Mouse (Mus musculus): Measurements from ENCODE around the gene Tas1r2. TPM values are rescaled to one million over a fixed set of nuclear protein-coding genes. Genes with fewer than 3 reads are reported as not detected.

Tas1r2 gene
- total RNA-seq, 4 experiments from 2014 or later = not detected

DNA sequence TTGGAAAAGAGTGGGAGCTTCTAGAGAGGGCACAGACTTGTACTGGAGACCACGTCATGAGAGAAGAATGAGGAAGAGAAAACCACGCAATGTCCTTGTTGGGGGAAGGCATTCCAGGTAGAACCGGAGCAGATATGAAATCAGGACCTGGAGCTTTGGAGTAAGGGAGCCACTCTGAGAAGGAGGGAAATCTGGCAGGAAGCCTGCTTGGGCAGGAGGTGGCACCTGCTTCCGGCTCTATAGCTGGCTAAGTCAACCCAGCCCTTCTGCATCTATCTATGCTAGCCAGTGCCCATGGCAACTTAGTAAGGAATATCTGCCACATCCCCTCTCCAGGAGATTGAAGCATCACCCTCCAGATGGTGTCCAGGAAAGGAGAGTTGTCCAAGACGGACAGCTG lies 52.6 kb downstream of the Tas1r2 start:
- DNase-seq (ENCODE audit: low spot score in 2 of 2) = no peak

DNA sequence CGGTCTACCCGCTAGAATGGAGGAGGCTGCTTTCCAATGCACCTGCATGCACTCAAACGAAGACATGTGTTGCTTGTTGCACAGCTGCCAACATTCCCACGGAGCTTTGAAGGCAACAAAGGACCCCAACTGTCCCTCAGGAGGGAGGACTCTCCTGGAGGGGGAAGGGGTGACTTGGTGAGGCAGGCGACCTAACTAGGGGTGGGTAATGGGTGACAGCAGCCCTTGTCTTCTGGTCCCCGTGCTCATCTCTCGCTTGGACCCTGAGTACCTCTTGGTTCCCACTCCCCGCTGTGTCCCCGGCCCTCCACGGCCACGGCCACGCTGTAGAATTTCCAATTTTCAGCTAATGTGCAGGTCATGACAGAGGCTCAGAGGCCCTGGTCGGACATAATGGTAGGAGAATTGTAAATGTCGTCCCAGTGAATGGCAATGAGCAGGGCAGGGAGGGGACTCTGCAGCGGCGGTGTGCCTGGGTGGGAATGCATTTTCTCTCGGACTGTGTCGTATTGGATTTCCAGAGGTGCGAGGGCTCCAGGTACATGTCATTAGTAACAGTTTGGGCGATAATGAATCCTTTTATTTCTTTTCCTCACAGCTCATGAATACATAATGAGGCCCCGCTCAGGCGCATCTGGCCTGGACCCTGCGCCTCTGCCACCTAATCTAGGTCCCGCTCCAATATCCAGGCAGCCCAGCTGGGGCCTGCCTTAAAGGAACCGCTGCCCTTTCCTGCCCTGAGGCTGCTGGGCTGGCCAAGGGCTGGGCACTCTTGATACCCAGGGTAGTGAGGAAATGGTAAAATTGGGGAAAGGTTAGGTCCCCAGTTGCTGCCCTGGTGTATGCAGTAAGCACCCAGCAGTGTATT lies 57.4 kb downstream of the Tas1r2 start:
- no peak for DNase-seq (ENCODE audit: low spot score in 2 of 2)

DNA sequence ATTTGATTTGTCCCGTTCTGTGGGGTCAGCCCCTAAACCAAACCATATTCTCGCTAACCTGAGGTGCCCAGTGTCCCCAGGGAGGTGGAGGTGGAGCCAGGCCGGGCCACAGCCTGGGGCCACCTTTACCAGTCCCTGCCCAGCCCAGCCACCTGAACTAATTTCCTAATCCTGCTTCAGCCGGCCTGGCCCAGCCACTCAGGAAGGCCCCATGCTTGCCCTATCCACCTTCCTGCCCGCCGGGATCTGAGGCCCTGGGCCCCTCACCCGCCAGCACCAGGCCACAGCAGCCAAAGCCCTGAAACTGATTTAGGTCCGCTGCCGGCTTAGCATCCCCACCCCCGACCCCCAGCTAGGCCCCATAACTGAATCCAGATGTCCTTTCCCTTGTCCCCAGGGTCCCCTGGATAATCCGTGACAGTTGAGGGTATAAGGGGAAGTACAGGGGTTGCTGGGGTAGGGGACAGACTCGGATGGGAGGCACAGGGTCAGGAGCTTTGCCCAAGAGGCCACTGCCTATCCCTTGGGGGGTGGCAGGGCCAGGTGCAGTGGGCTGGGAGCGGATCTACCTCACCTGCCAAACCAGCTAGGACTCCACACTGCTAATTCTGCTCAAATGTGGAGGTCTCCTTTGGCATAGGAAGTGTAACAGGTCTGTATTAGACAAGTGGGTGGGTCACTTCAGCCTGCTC lies 62.0 kb downstream of the Tas1r2 start:
- no peak for DNase-seq (ENCODE audit: low spot score in 2 of 2)

DNA sequence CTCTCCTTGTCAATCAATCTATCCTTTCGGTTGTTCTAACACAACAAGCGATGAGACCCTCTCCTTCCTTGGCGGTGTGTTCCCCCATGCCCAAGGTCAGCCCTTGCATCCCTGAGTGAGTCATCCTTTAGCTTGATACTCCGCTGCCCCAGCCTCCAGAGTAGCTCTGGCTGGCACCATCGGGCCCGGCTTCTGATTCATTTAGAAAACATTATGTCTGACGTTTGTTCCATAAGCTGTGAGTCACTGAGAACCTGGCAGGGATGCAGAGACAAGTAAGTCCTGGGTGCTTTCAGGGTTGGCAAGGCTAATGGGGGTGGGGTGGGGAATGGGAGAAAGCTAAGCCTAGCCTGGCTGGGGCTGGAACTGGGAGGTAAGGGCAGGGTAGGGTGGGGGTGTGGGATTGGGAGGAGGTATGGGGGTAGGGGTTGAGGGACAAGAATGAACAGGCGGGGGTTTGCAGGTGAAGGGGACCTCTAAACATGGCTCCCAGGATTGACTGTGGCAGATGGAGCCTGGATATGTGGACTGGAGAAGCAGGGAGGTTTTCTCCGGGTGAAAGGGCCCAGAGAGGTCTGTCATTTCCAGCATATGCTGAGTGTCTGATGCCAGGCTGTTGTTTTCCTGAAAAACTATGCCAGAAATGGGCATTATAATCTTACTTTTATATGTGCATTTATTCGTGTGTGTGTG lies 63.3 kb downstream of the Tas1r2 start:
- no peak for DNase-seq (ENCODE audit: low spot score in 2 of 2)

DNA sequence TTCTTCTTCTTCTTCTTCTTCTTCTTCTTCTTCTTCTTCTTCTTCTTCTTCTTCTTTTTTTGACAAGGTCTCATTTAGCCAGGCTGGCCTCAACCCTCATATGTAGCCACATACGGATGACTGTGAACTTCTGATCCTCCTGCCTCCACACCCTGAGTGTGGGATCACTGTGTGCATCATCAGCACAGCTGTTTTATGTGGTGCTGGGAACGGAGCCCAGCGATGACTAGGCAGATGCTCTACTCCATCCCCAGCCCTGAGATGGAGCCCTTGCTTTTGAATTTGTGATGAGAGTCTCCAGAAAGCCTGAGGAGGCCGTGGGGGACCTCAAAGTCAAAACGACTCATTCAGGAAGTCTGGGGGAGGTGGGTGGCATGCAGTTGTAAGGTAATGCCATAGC lies 65.6 kb downstream of the Tas1r2 start:
- no peak for DNase-seq (ENCODE audit: low spot score in 2 of 2)

Small RNA genes lying within 50 kb of the gene (microRNA-seq; reads per million reads assigned to microRNA genes)
- not detected for gene Mir7020

Other genes with a start within 250 kb of the Tas1r2 start
- 1 to 10 TPM; 1.2 to 1.9 (median 1.7) TPM for gene Iffo2, start 123.0 kb upstream of the Tas1r2 start, total RNA-seq (2022)
- not detected for gene Gm21969, start 50.4 kb upstream of the Tas1r2 start, total RNA-seq (2022)
- 10 to 100 TPM; 59.0 to 74.1 (median 66.3) TPM for gene Aldh4a1, start 30.7 kb upstream of the Tas1r2 start, total RNA-seq (2022)
- gene Pax7, start 180.0 kb downstream of the Tas1r2 start, total RNA-seq (2022) = 1 to 10 TPM in 1 of 4 experiments, under 1 TPM in 3; 0.54 to 1.1 (median 0.92) TPM